Mouse (Mus musculus): ENCODE data around the gene Optn.
"Not testable (repeated sequence)": the region's sequence is repeated elsewhere in the genome, so short reads cannot be mapped to it uniquely, and the experiment has no call there.

- not testable (repeated sequence) for TF ChIP-seq EP300 (IDR thresholded peaks at IDR 0.05; ENCODE audit: insufficient read depth, low read depth, low read length); POLR2A (IDR thresholded peaks at IDR 0.05; ENCODE audit: insufficient read depth, low read length)
Observed at GRCm38 (mm10) chr2:5067254-5067653, 3.4 kb upstream of the Optn start.

All from ES-Bruce4 (cell line).